Mouse (Mus musculus) retina, adult 2 months (tissue): Measurements from ENCODE around the gene Gm13278.
"Not testable (repeated sequence)": the region's sequence is repeated elsewhere in the genome, so short reads cannot be mapped to it uniquely, and the experiment has no call there.

Experiments used
- DNase-seq: peaks from one replicate; pipeline ENCODE4 v3.0.0-alpha.2; 2012; ENCODE audit warnings: low read depth, low spot score

Gm13278 gene

DNA sequence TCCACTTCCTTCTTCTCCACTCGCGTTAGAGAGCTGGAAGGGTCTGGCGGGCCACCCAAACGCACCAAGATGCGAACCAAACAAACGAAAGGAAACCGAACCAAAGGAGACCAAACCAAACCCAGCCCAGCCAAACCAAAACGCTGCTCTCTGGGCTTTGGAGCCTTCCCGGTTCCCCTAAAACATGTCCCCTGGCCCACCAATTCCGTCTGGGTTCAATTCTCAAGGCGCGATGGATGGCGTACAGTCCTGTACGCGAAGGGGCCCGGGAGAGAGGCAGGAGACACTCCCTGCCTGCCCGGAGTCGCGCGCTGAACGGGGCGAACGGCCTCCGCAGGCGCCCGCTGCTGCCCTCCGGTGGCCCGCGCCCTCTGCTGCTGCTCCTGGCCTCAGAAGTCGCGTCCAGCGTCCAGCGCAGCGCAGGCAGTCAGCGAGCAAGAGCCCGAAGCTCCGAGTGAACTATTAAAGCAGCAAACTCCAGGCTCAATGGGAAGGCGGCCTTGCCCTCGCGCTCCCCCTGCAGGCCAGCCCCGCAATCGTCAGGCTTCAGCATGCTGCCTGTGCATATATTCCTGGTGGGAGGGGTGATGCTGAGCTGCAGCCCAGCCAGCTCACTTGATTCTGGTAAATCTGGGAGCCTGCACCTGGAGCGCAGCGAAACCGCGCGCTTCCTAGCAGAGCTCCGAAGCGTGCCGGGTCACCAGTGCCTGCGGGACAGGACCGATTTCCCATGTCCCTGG, 2.8 kb downstream of the Gm13278 start, which contains the start of gene Gm13275:
Gene Gm13275 (plus strand): TSS at position 552 of the 740 bp plus-strand sequence.
- DNase-seq: not testable (repeated sequence)

DNA sequence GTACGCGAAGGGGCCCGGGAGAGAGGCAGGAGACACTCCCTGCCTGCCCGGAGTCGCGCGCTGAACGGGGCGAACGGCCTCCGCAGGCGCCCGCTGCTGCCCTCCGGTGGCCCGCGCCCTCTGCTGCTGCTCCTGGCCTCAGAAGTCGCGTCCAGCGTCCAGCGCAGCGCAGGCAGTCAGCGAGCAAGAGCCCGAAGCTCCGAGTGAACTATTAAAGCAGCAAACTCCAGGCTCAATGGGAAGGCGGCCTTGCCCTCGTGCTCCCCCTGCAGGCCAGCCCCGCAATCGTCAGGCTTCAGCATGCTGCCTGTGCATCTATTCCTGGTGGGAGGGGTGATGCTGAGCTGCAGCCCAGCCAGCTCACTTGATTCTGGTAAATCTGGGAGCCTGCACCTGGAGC, 5.7 kb downstream of the Gm13278 start, which contains the start of gene Gm13279:
Gene Gm13279 (plus strand): TSS at position 301 of the 400 bp plus-strand sequence.
- not testable (repeated sequence) for DNase-seq

DNA sequence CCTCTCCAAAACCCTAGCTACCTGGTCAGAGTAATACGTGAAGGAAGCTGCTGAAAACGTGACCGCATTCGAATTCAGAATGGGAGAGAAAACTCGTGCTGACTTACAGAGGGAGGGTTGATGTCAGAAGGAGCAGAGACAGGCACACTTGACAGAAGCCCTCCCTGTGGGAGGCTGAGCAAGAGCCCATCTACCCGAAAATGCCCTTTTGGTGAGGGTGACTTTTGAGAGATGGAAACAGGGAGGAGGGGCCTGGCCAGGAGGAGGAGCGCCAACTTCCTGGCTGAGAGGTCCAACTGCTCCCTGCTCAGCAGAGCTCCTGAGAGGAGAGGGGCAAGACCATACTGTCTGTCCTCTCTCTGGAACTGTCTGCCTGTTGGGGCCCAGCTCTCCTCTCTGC, 8.0 kb downstream of the Gm13278 start, which contains the start of gene Gm13285:
Gene Gm13285 (plus strand): TSS at position 301 of the 400 bp plus-strand sequence.
- DNase-seq: not testable (repeated sequence)

- DNase-seq: not testable (repeated sequence)
Observed at GRCm38 (mm10) chr4:88802954-88803353, 11.6 kb downstream of the Gm13278 start, which contains the start of gene Gm13287. Gm13287 (plus strand) TSS chr4:88803254.

DNA sequence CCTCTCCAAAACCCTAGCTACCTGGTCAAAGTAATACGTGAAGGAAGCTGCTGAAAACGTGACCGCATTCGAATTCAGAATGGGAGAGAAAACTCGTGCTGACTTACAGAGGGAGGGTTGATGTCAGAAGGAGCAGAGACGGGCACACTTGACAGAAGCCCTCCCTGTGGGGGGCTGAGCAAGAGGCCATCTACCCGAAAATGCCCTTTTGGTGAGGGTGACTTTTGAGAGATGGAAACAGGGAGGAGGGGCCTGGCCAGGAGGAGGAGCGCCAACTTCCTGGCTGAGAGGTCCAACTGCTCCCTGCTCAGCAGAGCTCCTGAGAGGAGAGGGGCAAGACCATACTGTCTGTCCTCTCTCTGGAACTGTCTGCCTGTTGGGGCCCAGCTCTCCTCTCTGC, 13.9 kb downstream of the Gm13278 start, which contains the start of gene Gm13288:
Gene Gm13288 (plus strand): TSS at position 301 of the 400 bp plus-strand sequence.
- DNase-seq: not testable (repeated sequence)

DNA sequence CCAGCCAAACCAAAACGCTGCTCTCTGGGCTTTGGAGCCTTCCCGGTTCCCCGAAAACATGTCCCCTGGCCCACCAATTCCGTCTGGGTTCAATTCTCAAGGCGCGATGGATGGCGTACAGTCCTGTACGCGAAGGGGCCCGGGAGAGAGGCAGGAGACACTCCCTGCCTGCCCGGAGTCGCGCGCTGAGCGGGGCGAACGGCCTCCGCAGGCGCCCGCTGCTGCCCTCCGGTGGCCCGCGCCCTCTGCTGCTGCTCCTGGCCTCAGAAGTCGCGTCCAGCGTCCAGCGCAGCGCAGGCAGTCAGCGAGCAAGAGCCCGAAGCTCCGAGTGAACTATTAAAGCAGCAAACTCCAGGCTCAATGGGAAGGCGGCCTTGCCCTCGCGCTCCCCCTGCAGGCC, 14.4 kb downstream of the Gm13278 start:
- not testable (repeated sequence) for DNase-seq

DNA sequence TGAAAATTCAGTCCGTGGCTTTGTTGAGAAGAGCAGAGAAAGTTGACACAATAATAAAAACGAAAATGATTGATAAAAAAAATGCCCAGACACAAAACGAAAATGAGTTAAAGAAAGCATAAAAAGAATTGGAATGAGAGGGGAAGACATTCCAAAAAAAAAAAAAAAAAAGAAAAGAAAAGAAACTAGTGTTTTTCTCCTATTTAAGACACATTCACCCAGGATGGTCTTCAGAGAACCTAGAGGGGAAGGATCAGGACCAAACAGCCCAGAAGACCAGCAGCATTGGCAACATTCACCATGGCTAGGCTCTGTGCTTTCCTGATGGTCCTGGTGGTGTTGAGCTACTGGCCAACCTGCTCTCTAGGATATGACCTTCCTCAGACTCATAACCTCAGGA, 24.6 kb downstream of the Gm13278 start, which contains the start of gene Ifna7:
Gene Ifna7 (plus strand): TSS at position 301 of the 400 bp plus-strand sequence.
- no peak for DNase-seq

DNA sequence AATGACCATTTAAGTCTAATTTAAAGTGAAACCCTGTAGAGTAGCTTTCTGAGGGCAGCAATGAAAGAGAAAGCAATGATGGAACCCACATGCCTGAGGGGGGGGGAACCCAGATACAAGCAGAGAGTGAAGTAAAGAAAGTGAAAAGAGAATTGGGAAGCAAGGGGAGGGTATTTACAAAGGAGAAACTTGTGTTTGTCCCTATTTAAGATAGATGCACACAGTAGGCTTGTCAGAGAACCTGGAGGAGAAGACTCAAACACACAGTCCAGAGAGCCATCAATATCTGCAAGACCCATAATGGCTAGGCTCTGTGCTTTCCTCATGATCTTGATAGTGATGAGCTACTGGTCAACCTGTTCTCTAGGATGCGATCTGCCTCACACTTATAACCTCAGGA, 28.3 kb downstream of the Gm13278 start, which contains the start of gene Ifna11:
Gene Ifna11 (plus strand): TSS at position 301 of the 400 bp plus-strand sequence.
- DNase-seq: no peak

- DNase-seq: no peak
Observed at GRCm38 (mm10) chr4:88822995-88823394, 31.6 kb downstream of the Gm13278 start.

DNA sequence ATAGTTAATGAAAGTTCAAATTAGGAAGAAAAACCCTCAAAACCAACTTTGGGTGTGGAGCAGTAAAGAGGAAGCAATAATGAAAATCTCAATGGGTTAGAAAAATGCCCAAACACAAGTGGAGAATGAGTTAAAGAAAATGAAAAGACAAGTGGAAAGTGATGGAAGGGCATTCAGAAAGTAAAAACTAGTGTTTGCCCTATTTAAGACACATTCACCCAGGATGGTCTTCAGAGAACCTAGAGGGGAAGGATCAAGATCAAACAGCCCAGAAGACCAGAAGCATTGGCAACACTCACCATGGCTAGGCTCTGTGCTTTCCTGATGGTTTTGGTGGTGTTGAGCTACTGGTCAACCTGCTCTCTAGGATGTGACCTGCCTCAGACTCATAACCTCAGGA, 35.8 kb downstream of the Gm13278 start, which contains the start of gene Ifna6:
Gene Ifna6 (plus strand): TSS at position 301 of the 400 bp plus-strand sequence.
- DNase-seq: not testable (repeated sequence)

GRCm38 (mm10) chr4:88830523-88830922, 39.2 kb downstream of the Gm13278 start:
- no peak for DNase-seq

DNA sequence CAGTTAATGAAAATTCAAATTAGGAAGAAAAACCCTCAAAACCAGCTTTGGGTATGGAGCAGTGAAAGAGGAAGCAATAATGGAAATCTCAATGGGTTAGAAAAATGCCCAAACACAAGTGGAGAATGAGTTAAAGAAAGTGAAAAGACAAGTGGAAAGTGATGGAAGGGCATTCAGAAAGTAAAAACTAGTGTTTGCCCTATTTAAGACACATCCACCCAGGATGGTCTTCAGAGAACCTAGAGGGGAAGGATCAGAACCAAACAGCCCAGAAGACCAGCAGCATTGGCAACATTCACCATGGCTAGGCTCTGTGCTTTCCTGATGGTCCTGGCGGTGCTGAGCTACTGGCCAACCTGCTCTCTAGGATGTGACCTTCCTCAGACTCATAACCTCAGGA, 43.9 kb downstream of the Gm13278 start, which contains the start of gene Ifna5:
Gene Ifna5 (plus strand): TSS at position 301 of the 400 bp plus-strand sequence.
- DNase-seq: not testable (repeated sequence)

GRCm38 (mm10) chr4:88838828-88839227, 47.5 kb downstream of the Gm13278 start:
- DNase-seq: no peak

DNA sequence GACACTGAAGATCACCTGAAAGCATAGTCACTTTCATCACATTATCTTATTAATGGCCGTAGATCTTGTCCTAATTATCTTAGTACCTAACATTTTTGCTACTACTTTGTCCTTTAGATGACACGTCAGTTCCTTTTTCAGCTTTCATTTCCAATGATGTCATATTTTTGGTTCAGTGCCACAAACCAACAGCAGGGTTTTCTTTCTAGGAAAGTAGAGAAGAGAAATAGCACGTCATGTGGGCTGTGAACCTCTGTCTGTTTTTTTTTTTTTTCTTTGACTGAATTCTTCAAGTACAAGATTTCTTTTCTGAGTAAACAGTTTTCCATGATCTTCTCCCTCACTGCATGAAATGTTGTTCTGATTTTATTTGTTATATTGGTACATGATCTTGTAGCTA, 48.7 kb downstream of the Gm13278 start:
- no peak for DNase-seq

DNA sequence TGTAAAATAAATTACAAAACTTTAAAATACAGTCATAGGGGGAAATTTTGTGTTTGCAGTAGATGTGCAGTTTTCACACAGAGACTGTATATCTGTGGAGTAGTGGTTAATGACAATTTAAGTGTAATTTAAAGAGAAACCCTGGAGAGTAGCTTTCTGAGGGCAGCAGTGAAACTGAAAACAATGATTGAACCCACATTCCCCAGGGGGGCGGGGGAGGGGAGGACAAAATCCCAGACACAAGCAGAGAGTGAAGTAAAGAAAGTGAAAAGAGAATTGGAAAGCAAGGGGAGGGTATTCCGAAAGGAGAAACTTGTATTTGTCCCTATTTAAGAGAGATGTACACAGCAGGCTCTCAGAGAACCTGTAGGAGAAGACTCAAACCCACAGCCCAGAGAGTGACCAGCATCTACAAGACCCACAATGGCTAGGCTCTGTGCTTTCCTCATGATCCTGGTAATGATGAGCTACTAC, 50.1 kb downstream of the Gm13278 start, which contains the start of gene Ifna4:
Gene Ifna4 (plus strand): TSS at position 424 of the 474 bp plus-strand sequence.
- no peak for DNase-seq
